Mouse (Mus musculus) heart, adult 8-10 months (tissue): ENCODE measurements around the gene Ifi27. TPM values are rescaled to one million over a fixed set of nuclear protein-coding genes. Genes with fewer than 3 reads are reported as not detected.
"Not testable (repeated sequence)": the region's sequence is repeated elsewhere in the genome, so short reads cannot be mapped to it uniquely, and the experiment has no call there.

ENCODE experiments used
- DNase-seq: peaks from one replicate; pipeline ENCODE4 v3.0.0; 2022; ENCODE audit warnings: low spot score
- total RNA-seq, 4 experiments: library from RNA; stranded (reverse); gene quantifications; 2 replicates each; pipeline ENCODE4 v1.2.4; 2022

Gene Ifi27
- total RNA-seq = 10 to 100 TPM; 45.0 to 62.7 (median 52.4) TPM

- DNase-seq = peak; percentile 96
Measured at GRCm38 (mm10) chr12:103433986-103434731, at the start of gene Ifi27. Gene Ifi27, plus strand, starts transcription at chr12:103434211.

GRCm38 (mm10) chr12:103388505-103389347 lies 45.3 kb upstream of the Ifi27 start, which contains the start of gene Otub2:
Gene Otub2, plus strand, starts transcription at chr12:103388682.
- DNase-seq = peak; percentile 98

- DNase-seq = no peak
Measured at GRCm38 (mm10) chr12:103389348-103389727, 44.7 kb upstream of the Ifi27 start.

- DNase-seq = no peak
Measured at GRCm38 (mm10) chr12:103389982-103390381, 44.0 kb upstream of the Ifi27 start.

GRCm38 (mm10) chr12:103391098-103391497 lies 42.9 kb upstream of the Ifi27 start:
- no peak for DNase-seq

GRCm38 (mm10) chr12:103393528-103393927 lies 40.5 kb upstream of the Ifi27 start:
- DNase-seq = no peak

- DNase-seq = no peak
Measured at GRCm38 (mm10) chr12:103395486-103396275, 38.3 kb upstream of the Ifi27 start.

- no peak for DNase-seq
Measured at GRCm38 (mm10) chr12:103396751-103397150, 37.3 kb upstream of the Ifi27 start.

GRCm38 (mm10) chr12:103404131-103404530 lies 29.9 kb upstream of the Ifi27 start:
- DNase-seq = no peak

GRCm38 (mm10) chr12:103407720-103408119 lies 26.3 kb upstream of the Ifi27 start, which contains the start of gene 9330161L09Rik:
Gene 9330161L09Rik, minus strand, starts transcription at chr12:103407820.
- no peak for DNase-seq

- DNase-seq = no peak
Measured at GRCm38 (mm10) chr12:103408144-103408543, 25.9 kb upstream of the Ifi27 start.

GRCm38 (mm10) chr12:103425016-103425728 lies 8.8 kb upstream of the Ifi27 start:
- DNase-seq = no peak

- peak; percentile 98 for DNase-seq
Measured at GRCm38 (mm10) chr12:103425729-103426470, 8.1 kb upstream of the Ifi27 start, which contains the start of gene Ddx24. Gene Ddx24, minus strand, starts transcription at chr12:103425830.

- no peak for DNase-seq
Measured at GRCm38 (mm10) chr12:103426710-103427109, 7.3 kb upstream of the Ifi27 start.

- DNase-seq = peak; percentile 20
Measured at GRCm38 (mm10) chr12:103433430-103433829, 581 bp upstream of the Ifi27 start.

- DNase-seq = no peak
Measured at GRCm38 (mm10) chr12:103434861-103435260, 850 bp downstream of the Ifi27 start.

GRCm38 (mm10) chr12:103437601-103438000 lies 3.6 kb downstream of the Ifi27 start:
- no peak for DNase-seq

GRCm38 (mm10) chr12:103443524-103443923 lies 9.5 kb downstream of the Ifi27 start, which contains the start of gene Ifi27l2a:
Gene Ifi27l2a, minus strand, starts transcription at chr12:103443680.
- DNase-seq = peak; percentile 35

GRCm38 (mm10) chr12:103444261-103444660 lies 10.2 kb downstream of the Ifi27 start:
- DNase-seq = not testable (repeated sequence)

GRCm38 (mm10) chr12:103445060-103445459 lies 11.0 kb downstream of the Ifi27 start:
- DNase-seq = no peak
